Mouse (Mus musculus) myocyte (in vitro differentiated cells): ENCODE results near the gene Zfp64.

ENCODE experiments used
- E2F4 ChIP-seq: IDR thresholded peaks from one replicate; pipeline ENCODE4 v1.6.1; 2011; ENCODE audit warnings: mild to moderate bottlenecking, control low read depth, moderate library complexity; ENCODE audit not compliant: insufficient read depth
- MYOD1 ChIP-seq, 3 experiments: IDR thresholded peaks; one replicate each; pipeline ENCODE4 v1.6.1; 2011; ENCODE audit warnings: control low read depth in 2 of 3, low read depth in 2 of 3, mild to moderate bottlenecking in 2 of 3, moderate library complexity in 1 of 3; ENCODE audit not compliant: insufficient read length in 2 of 3, control insufficient read depth in 1 of 3
- MYOG ChIP-seq, 3 experiments: IDR thresholded peaks; one replicate each; pipeline ENCODE4 v1.6.1; 2011; ENCODE audit warnings: control low read depth in 2 of 3, low read depth in 2 of 3, mild to moderate bottlenecking in 2 of 3; ENCODE audit not compliant: insufficient read length in 2 of 3, control insufficient read depth in 1 of 3, insufficient read depth in 1 of 3
- POLR2A ChIP-seq: IDR thresholded peaks from one replicate; pipeline ENCODE4 v1.6.1; 2011; ENCODE audit warnings: low read depth, mild to moderate bottlenecking, control low read depth, moderate library complexity; ENCODE audit not compliant: insufficient read length
- POLR2AphosphoS2 ChIP-seq: IDR thresholded peaks from one replicate; pipeline ENCODE4 v1.6.1; 2011; ENCODE audit warnings: low read depth, control low read depth; ENCODE audit not compliant: insufficient read length

- TF ChIP-seq POLR2AphosphoS2 (no peak), MYOD1 (IDR thresholded peaks at IDR 0.05; ENCODE audit: control insufficient read depth in 1 of 3, insufficient read length in 2 of 3, low read depth in 2 of 3) (no peak), POLR2A (no peak), MYOG (IDR thresholded peaks at IDR 0.05; ENCODE audit: control insufficient read depth in 1 of 3, insufficient read depth in 1 of 3, insufficient read length in 2 of 3, low read depth in 2 of 3) (no peak), E2F4 (no peak)
These were observed 95.2 kb downstream of the Zfp64 start for GRCm38 (mm10) chr2:168860032-168860691.
